Mouse (Mus musculus): ENCODE measurements around the gene Gpc2. TPM values are rescaled to one million over a fixed set of nuclear protein-coding genes. Genes with fewer than 3 reads are reported as not detected.

Gpc2 gene
- polyA plus RNA-seq, 1 experiment from 2014 or later, result 134 TPM

DNA sequence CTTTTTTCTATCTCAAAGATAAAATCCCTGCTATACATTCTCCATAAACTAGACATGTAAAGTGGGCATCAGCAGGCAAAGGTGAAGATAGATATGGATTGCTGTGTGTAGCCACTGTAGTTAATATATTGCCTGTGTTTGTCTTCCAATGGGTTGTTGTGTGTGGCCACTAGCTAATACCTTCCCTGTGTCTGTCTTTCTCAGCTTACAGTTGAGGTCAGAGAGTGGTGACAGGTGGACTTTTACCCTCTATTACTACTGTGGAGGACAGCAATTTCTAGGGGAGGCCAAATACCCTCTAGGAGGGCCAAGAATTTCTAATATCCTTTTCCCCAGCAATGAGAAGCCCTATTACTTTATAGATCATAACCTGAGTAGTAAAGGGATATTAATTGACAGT lies 45.6 kb downstream of the Gpc2 start:
- H3K27ac ChIP-seq (replicated peaks), result no peak overlapping the region
- H3K36me3 ChIP-seq, result no peaks in the 10 kb centered on the region
- H3K4me1 ChIP-seq, result no peaks in the 10 kb centered on the region
- H3K27me3 ChIP-seq (replicated peaks), result no peaks in the 10 kb centered on the region
- ATAC-seq (ENCODE audit: low FRiP score), result no peak
- no peaks in the 10 kb centered on the region for H3K9me3 ChIP-seq (replicated peaks)
- no peak overlapping the region for H3K4me3 ChIP-seq (replicated peaks)
- H3K9ac ChIP-seq (replicated peaks), result no peak overlapping the region
- no peak overlapping the region for H3K4me2 ChIP-seq

DNA sequence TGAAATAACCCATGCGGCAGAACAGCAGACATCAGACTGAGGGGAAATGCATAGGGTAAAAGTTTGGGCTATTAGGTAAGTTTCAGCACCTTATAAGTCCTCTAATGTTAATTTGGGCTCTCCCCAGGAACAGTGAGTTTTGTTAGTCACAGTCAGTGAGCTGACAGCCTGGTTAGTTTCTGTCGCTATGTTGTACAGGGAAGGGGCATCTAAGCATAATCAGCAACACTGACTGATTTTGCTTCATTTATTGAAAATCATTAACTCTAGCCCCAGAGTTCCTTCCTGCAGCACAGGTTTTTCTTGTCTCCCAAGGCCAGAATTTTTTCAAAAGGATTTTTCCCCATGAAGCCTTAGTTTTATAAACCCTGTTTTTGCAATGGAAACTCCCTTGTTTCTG lies 46.0 kb downstream of the Gpc2 start:
- no peaks in the 10 kb centered on the region for H3K36me3 ChIP-seq
- ATAC-seq (ENCODE audit: low FRiP score), result no peak
- no peak overlapping the region for H3K27ac ChIP-seq (replicated peaks)
- H3K4me1 ChIP-seq, result no peaks in the 10 kb centered on the region
- no peak overlapping the region for H3K4me3 ChIP-seq (replicated peaks)
- no peaks in the 10 kb centered on the region for H3K9me3 ChIP-seq (replicated peaks)
- no peaks in the 10 kb centered on the region for H3K27me3 ChIP-seq (replicated peaks)
- 89% methylated on average over 2 of the region's 2 CpGs for WGBS
- H3K9ac ChIP-seq (replicated peaks), result no peak overlapping the region
- H3K4me2 ChIP-seq, result no peak overlapping the region

DNA sequence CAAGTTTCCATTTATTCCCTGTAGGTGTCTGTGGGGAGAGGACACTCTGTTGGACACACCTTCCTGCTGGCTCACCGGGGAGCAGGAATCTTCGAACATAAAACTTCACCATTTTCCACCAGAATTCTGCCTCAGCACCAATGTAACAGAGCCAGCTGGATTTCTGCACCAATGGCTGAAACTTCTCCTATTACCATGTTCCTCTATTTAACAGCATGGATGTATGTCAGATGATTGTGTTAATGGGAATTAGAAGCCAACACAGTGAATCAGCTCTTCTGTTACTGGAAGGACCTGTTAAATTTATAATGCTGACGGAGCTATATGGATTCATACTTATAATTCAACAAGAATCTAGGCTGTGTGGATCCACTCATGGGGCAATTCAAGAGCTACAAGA lies 50.3 kb downstream of the Gpc2 start:
- ATAC-seq (ENCODE audit: low FRiP score), result no peak
- no peaks in the 10 kb centered on the region for H3K36me3 ChIP-seq
- H3K4me1 ChIP-seq, result no peaks in the 10 kb centered on the region
- 94% methylated on average over 3 of the region's 3 CpGs for WGBS
- no peak overlapping the region for H3K27ac ChIP-seq (replicated peaks)
- H3K9me3 ChIP-seq (replicated peaks), result no peaks in the 10 kb centered on the region
- H3K9ac ChIP-seq (replicated peaks), result no peak overlapping the region
- no peak overlapping the region for H3K4me2 ChIP-seq
- H3K4me3 ChIP-seq (replicated peaks), result no peak overlapping the region
- no peaks in the 10 kb centered on the region for H3K27me3 ChIP-seq (replicated peaks)

- Histone ChIP-seq H3K27me3 (replicated peaks) (no peaks in the 10 kb centered on the region), H3K4me2 (no peak overlapping the region), H3K4me1 (no peaks in the 10 kb centered on the region), H3K4me3 (replicated peaks) (no peak overlapping the region), H3K27ac (replicated peaks) (no peak overlapping the region), H3K9me3 (replicated peaks) (no peaks in the 10 kb centered on the region), H3K9ac (replicated peaks) (no peak overlapping the region), H3K36me3 (no peaks in the 10 kb centered on the region)
- WGBS, result 62% methylated on average over 3 of the region's 3 CpGs
- ATAC-seq (ENCODE audit: low FRiP score), result no peak
Observed at GRCm38 (mm10) chr5:138228026-138228425, 51.8 kb downstream of the Gpc2 start.

- Histone ChIP-seq H3K9ac (replicated peaks) (no peak overlapping the region), H3K4me2 (no peak overlapping the region), H3K9me3 (replicated peaks) (no peaks in the 10 kb centered on the region), H3K27ac (replicated peaks) (no peak overlapping the region), H3K36me3 (no peaks in the 10 kb centered on the region), H3K4me3 (replicated peaks) (no peak overlapping the region), H3K27me3 (replicated peaks) (no peaks in the 10 kb centered on the region), H3K4me1 (no peaks in the 10 kb centered on the region)
- WGBS, result 82% methylated on average over 2 of the region's 2 CpGs
- ATAC-seq (ENCODE audit: low FRiP score), result no peak
Observed at GRCm38 (mm10) chr5:138227367-138227766, 52.4 kb downstream of the Gpc2 start.

GRCm38 (mm10) chr5:138226491-138226890 lies 53.3 kb downstream of the Gpc2 start:
- H3K9me3 ChIP-seq (replicated peaks), result no peaks in the 10 kb centered on the region
- H3K27ac ChIP-seq (replicated peaks), result no peak overlapping the region
- no peaks in the 10 kb centered on the region for H3K4me1 ChIP-seq
- no peak for ATAC-seq (ENCODE audit: low FRiP score)
- no peak overlapping the region for H3K9ac ChIP-seq (replicated peaks)
- 83% methylated on average over 4 of the region's 4 CpGs for WGBS
- no peaks in the 10 kb centered on the region for H3K36me3 ChIP-seq
- H3K27me3 ChIP-seq (replicated peaks), result no peaks in the 10 kb centered on the region
- H3K4me2 ChIP-seq, result no peak overlapping the region
- H3K4me3 ChIP-seq (replicated peaks), result no peak overlapping the region

GRCm38 (mm10) chr5:138225700-138226099 lies 54.1 kb downstream of the Gpc2 start, which contains the start of gene Nxpe5:
TSS of gene Nxpe5 (plus strand) at chr5:138225898.
- no peaks in the 10 kb centered on the region for H3K36me3 ChIP-seq
- no peak within 1 kb of the TSS for H3K4me2 ChIP-seq
- H3K9me3 ChIP-seq (replicated peaks), result no peaks in the 10 kb centered on the region
- H3K27ac ChIP-seq (replicated peaks), result no peak within 1 kb of the TSS
- WGBS, result 52% methylated on average over 2 of the region's 2 CpGs
- H3K27me3 ChIP-seq (replicated peaks), result no peaks in the 10 kb centered on the region
- H3K9ac ChIP-seq (replicated peaks), result no peak within 1 kb of the TSS
- no peak within 1 kb of the TSS for H3K4me3 ChIP-seq (replicated peaks)
- no peak for ATAC-seq (ENCODE audit: low FRiP score)
- no peaks in the 10 kb centered on the region for H3K4me1 ChIP-seq

Other genes starting within 250 kb of the Gpc2 start
- not detected in 2 replicates for gene Smok3c, start 226.8 kb downstream of the Gpc2 start, polyA plus RNA-seq (2015; fragmentation: Nextera tagmentation; extraction: Ambion mirVana)
- 17.3 and 18.2 TPM in 2 replicates for gene Zkscan1, start 194.9 kb downstream of the Gpc2 start, polyA plus RNA-seq (2015; fragmentation: Nextera tagmentation; extraction: Ambion mirVana)
- 75.3 and 80.5 TPM in 2 replicates for gene Zscan21, start 163.1 kb downstream of the Gpc2 start, polyA plus RNA-seq (2015; fragmentation: Nextera tagmentation; extraction: Ambion mirVana)
- 22.0 and 24.9 TPM in 2 replicates for gene Zfp113, start 124.3 kb downstream of the Gpc2 start, polyA plus RNA-seq (2015; fragmentation: Nextera tagmentation; extraction: Ambion mirVana)
- gene Cops6, start 118.9 kb downstream of the Gpc2 start, polyA plus RNA-seq (2015; fragmentation: Nextera tagmentation; extraction: Ambion mirVana), result 325 and 328 TPM in 2 replicates
- 22.8 and 23.0 TPM in 2 replicates for gene Ap4m1, start 108.0 kb downstream of the Gpc2 start, polyA plus RNA-seq (2015; fragmentation: Nextera tagmentation; extraction: Ambion mirVana)
- gene Mcm7, start 107.6 kb downstream of the Gpc2 start, polyA plus RNA-seq (2015; fragmentation: Nextera tagmentation; extraction: Ambion mirVana), result 62.9 and 99.9 TPM in 2 replicates
- 62.5 and 70.0 TPM in 2 replicates for gene Taf6, start 92.6 kb downstream of the Gpc2 start, polyA plus RNA-seq (2015; fragmentation: Nextera tagmentation; extraction: Ambion mirVana)
- 26.2 and 31.7 TPM in 2 replicates for gene Cnpy4, start 92.5 kb downstream of the Gpc2 start, polyA plus RNA-seq (2015; fragmentation: Nextera tagmentation; extraction: Ambion mirVana)
- gene Mblac1, start 85.7 kb downstream of the Gpc2 start, polyA plus RNA-seq (2015; fragmentation: Nextera tagmentation; extraction: Ambion mirVana), result 13.4 and 14.8 TPM in 2 replicates
- gene Nxpe5, start 54.1 kb downstream of the Gpc2 start, polyA plus RNA-seq (2015; fragmentation: Nextera tagmentation; extraction: Ambion mirVana), result not detected in 2 replicates
- gene Lamtor4, start 24.5 kb downstream of the Gpc2 start, polyA plus RNA-seq (2015; fragmentation: Nextera tagmentation; extraction: Ambion mirVana), result 113 and 121 TPM in 2 replicates
- gene BC037034, start 16.0 kb downstream of the Gpc2 start, polyA plus RNA-seq (2015; fragmentation: Nextera tagmentation; extraction: Ambion mirVana), result 16.9 and 19.2 TPM in 2 replicates
- gene Gal3st4, start 7.2 kb downstream of the Gpc2 start, polyA plus RNA-seq (2015; fragmentation: Nextera tagmentation; extraction: Ambion mirVana), result 3.2 and 3.6 TPM in 2 replicates
- gene Gm43720, start within 50 bp of the Gpc2 start, polyA plus RNA-seq (2015; fragmentation: Nextera tagmentation; extraction: Ambion mirVana), result 0.04 and 0.27 TPM in 2 replicates
- gene Stag3, start 235 bp upstream of the Gpc2 start, polyA plus RNA-seq (2015; fragmentation: Nextera tagmentation; extraction: Ambion mirVana), result 10.1 and 12.5 TPM in 2 replicates
- 0.40 TPM in 1 of 2 replicates, not detected in the other for gene Pvrig, start 62.0 kb upstream of the Gpc2 start, polyA plus RNA-seq (2015; fragmentation: Nextera tagmentation; extraction: Ambion mirVana)
- 50.8 and 58.1 TPM in 2 replicates for gene Zfp157, start 161.5 kb upstream of the Gpc2 start, polyA plus RNA-seq (2015; fragmentation: Nextera tagmentation; extraction: Ambion mirVana)